26 mouse cellular contexts compared by ENCODE assay signal in the genomic region with DNA sequence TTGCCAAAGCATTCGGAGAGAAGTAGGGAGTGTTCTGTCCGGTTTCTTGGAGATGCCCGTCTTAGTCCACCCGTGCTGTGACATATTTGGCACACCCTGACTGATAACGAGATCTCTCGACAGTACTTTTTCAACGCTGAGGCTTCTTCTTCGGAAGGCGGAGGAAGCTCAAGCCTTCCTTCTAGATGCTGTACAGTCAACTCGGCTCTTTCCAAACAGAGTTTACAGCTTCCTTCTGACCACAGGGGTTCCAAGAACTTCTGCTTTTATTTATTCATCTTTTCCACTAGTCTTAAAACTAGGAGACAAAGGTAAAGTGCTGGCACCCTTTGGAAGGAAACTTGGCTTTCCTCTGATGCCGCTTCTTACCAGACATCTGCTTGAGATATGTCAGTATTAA.
DNase-seq lines count a peak whose midpoint lies in the region; ATAC-seq and TF ChIP-seq lines count a peak whose summit lies in the region.
"Had no signal": no experiment of that assay in that cellular context is flagged by ENCODE, and none has a peak within 500 bp of the region (broad histone marks: within the 10 kb centered on the region; RNA-seq: fewer than 3 reads in every experiment).

No protein-coding gene starts in this region.

- 50% methylated on average over 11 of the region's 11 CpGs for WGBS in liver, postnatal 0 days (ENCODE audit: insufficient replicate concordance)
- 67% methylated on average over 11 of the region's 11 CpGs for WGBS in liver, embryonic 11.5 days
- WGBS in intestine, embryonic 15.5 days: 89% methylated on average over 11 of the region's 11 CpGs

- no peak for TF ChIP-seq EP300 in liver, postnatal 0 days (IDR thresholded peaks at IDR 0.05; ENCODE audit: low read depth)

- H3K27me3 ChIP-seq in liver, postnatal 0 days (ENCODE audit: insufficient read depth, low read length): no peaks in the 10 kb centered on the region
- no peaks in the 10 kb centered on the region for H3K27me3 ChIP-seq in liver, embryonic 11.5 days (replicated peaks; ENCODE audit: control insufficient read depth, insufficient read depth, low read length)
- H3K27me3 ChIP-seq in intestine, embryonic 15.5 days (replicated peaks): no peaks in the 10 kb centered on the region
- H3K27me3 ChIP-seq: embryonic facial prominence, embryonic 13.5 days; embryonic facial prominence, embryonic 15.5 days; forebrain, embryonic 13.5 days; forebrain, embryonic 15.5 days had no signal

- no peak for DNase-seq in liver, postnatal 0 days
- no peak for DNase-seq in liver, embryonic 11.5 days (ENCODE audit: low spot score)
- DNase-seq in c-Kit-positive CD71-negative TER-119-negative erythroid progenitor cells, embryonic 14.5 days (ENCODE audit: low read depth): peak; percentile 8
- DNase-seq in ovary, postnatal 10 days (ENCODE audit: low spot score): no peak
- DNase-seq in lung, adult 18-20 months: no peak
- DNase-seq: adrenal gland, adult 2 months; adrenal gland, postnatal 10 days; adrenal gland, postnatal 25 days; B cell, adult 2 months; cerebellum, adult 11 months; cerebellum, adult 18-20 months; cerebellum, adult 8-10 months; cerebellum, adult 9-11 months; cerebellum, postnatal 14 days; cerebellum, postnatal 36 days; embryo, embryonic 11 days; forebrain, postnatal 0 days had no signal

- H3K4me2 ChIP-seq in liver, postnatal 0 days (ENCODE audit: low read depth, low read length): peak overlapping the region; percentile 32; the same call in 1 of the 2 replicates
- H3K4me2 ChIP-seq in liver, embryonic 11.5 days: no peak overlapping the region
- no peak overlapping the region for H3K4me2 ChIP-seq in intestine, embryonic 15.5 days (replicated peaks)
- H3K4me2 ChIP-seq: embryonic facial prominence, embryonic 13.5 days; embryonic facial prominence, embryonic 15.5 days; forebrain, embryonic 13.5 days; forebrain, embryonic 15.5 days had no signal

- TF ChIP-seq CTCF in liver, postnatal 0 days (IDR thresholded peaks at IDR 0.05; ENCODE audit: low read depth): no peak

- no peak overlapping the region for H3K9ac ChIP-seq in liver, postnatal 0 days (replicated peaks)
- H3K9ac ChIP-seq in liver, embryonic 11.5 days (ENCODE audit: low read depth, low read length): no peak overlapping the region
- H3K9ac ChIP-seq in intestine, embryonic 15.5 days: no peak overlapping the region
- H3K9ac ChIP-seq: embryonic facial prominence, embryonic 13.5 days; embryonic facial prominence, embryonic 15.5 days; forebrain, embryonic 13.5 days; forebrain, embryonic 15.5 days; forebrain, postnatal 0 days had no signal

- no peak for ATAC-seq in liver, postnatal 0 days
- ATAC-seq in liver, embryonic 11.5 days (replicated peaks; ENCODE audit: low FRiP score): no peak
- ATAC-seq in megakaryocyte, adult 5-6 weeks (ENCODE audit: poor library complexity, severe bottlenecking): peak; percentile 88
- ATAC-seq in intestine, embryonic 15.5 days: no peak
- ATAC-seq: CD4-positive, CD25-positive, alpha-beta regulatory T cell, adult 4 months; forebrain, embryonic 13.5 days; forebrain, embryonic 15.5 days; forebrain, postnatal 0 days had no signal

- no peak overlapping the region for H3K4me3 ChIP-seq in liver, postnatal 0 days (ENCODE audit: low read depth, low read length)
- no peak overlapping the region for H3K4me3 ChIP-seq in liver, embryonic 11.5 days (ENCODE audit: low read depth, low read length)
- no peak overlapping the region for H3K4me3 ChIP-seq in intestine, embryonic 15.5 days (replicated peaks)
- H3K4me3 ChIP-seq: embryonic facial prominence, embryonic 13.5 days; embryonic facial prominence, embryonic 15.5 days; erythroblast, embryonic 14.5 days; forebrain, embryonic 10.5 days; forebrain, embryonic 13.5 days; forebrain, embryonic 15.5 days had no signal

- no peaks in the 10 kb centered on the region for H3K9me3 ChIP-seq in liver, postnatal 0 days (ENCODE audit: low read length)
- no peaks in the 10 kb centered on the region for H3K9me3 ChIP-seq in liver, embryonic 11.5 days (ENCODE audit: control insufficient read depth, low read length)
- no peaks in the 10 kb centered on the region for H3K9me3 ChIP-seq in intestine, embryonic 15.5 days
- H3K9me3 ChIP-seq: embryonic facial prominence, embryonic 13.5 days; embryonic facial prominence, embryonic 15.5 days; forebrain, embryonic 10.5 days; forebrain, embryonic 13.5 days; forebrain, embryonic 15.5 days had no signal

- no peak overlapping the region for H3K27ac ChIP-seq in liver, postnatal 0 days (ENCODE audit: low read depth)
- H3K27ac ChIP-seq in liver, embryonic 11.5 days (ENCODE audit: low read depth, low read length): no peak overlapping the region
- H3K27ac ChIP-seq in intestine, embryonic 15.5 days: no peak overlapping the region
- H3K27ac ChIP-seq: embryonic facial prominence, embryonic 13.5 days; embryonic facial prominence, embryonic 15.5 days; forebrain, embryonic 10.5 days; forebrain, embryonic 13.5 days; forebrain, embryonic 15.5 days had no signal

- H3K4me1 ChIP-seq in liver, postnatal 0 days (ENCODE audit: insufficient read depth): no peaks in the 10 kb centered on the region
- no peaks in the 10 kb centered on the region for H3K4me1 ChIP-seq in liver, embryonic 11.5 days (replicated peaks; ENCODE audit: control insufficient read depth, insufficient read depth, low read length)
- no peaks in the 10 kb centered on the region for H3K4me1 ChIP-seq in intestine, embryonic 15.5 days (replicated peaks)
- H3K4me1 ChIP-seq: embryonic facial prominence, embryonic 13.5 days; forebrain, embryonic 10.5 days; forebrain, embryonic 13.5 days; forebrain, embryonic 15.5 days had no signal

- no peaks in the 10 kb centered on the region for H3K36me3 ChIP-seq in liver, postnatal 0 days (replicated peaks; ENCODE audit: insufficient read depth, low read length)
- no peaks in the 10 kb centered on the region for H3K36me3 ChIP-seq in liver, embryonic 11.5 days (ENCODE audit: control insufficient read depth, insufficient read depth, low read length)
- H3K36me3 ChIP-seq in intestine, embryonic 15.5 days: no peaks in the 10 kb centered on the region
- H3K36me3 ChIP-seq: embryonic facial prominence, embryonic 13.5 days; embryonic facial prominence, embryonic 15.5 days; forebrain, embryonic 10.5 days; forebrain, embryonic 15.5 days had no signal
